Mouse (Mus musculus): ENCODE results near the gene Pidd1.

GRCm38 (mm10) chr7:141420030-141420702, 23.7 kb downstream of the Pidd1 start:
- TF ChIP-seq TCF12 (IDR thresholded peaks at IDR 0.05; ENCODE audit: low read depth, low read length) (no peak), POLR2A (IDR thresholded peaks at IDR 0.05; ENCODE audit: low read depth, low read length) (no peak), SMC3 (IDR thresholded peaks at IDR 0.05; ENCODE audit: low read depth, low read length) (no peak), CTCF (conservative IDR thresholded peaks at IDR 0.05 in 1 of 2, IDR thresholded peaks at IDR 0.05 in 1 of 2; ENCODE audit: low read depth in 2 of 2, low read length in 2 of 2) (no peak), KAT2A (IDR thresholded peaks at IDR 0.05; ENCODE audit: insufficient replicate concordance, low read length) (no peak), ELF1 (IDR thresholded peaks at IDR 0.05; ENCODE audit: low read depth, low read length) (no peak)

Measured in CH12.LX (cell line).